In genomic region chr19:56225039-56225438, GRCm38 (mm10) we compare ENCODE assay signal across 27 mouse cellular contexts.
DNase-seq lines count a peak whose midpoint lies in the region; ATAC-seq and TF ChIP-seq lines count a peak whose summit lies in the region.
"Had no signal": no experiment of that assay in that cellular context is flagged by ENCODE, and none has a peak within 500 bp of the region (broad histone marks: within the 10 kb centered on the region; RNA-seq: fewer than 3 reads in every experiment).

No protein-coding gene starts in this region.

- no peak overlapping the region for H3K4me3 ChIP-seq in hindbrain, embryonic 10.5 days
- H3K4me3 ChIP-seq in hindbrain, postnatal 0 days (ENCODE audit: low read length) = no peak overlapping the region
- H3K4me3 ChIP-seq in lung, embryonic 14.5 days (ENCODE audit: low read depth, low read length) = no peak overlapping the region
- H3K4me3 ChIP-seq: embryonic facial prominence, embryonic 15.5 days; forebrain, embryonic 12.5 days; layer of hippocampus, adult 2 months; left cerebral cortex, adult 2 months; megakaryocyte, embryonic 14.5 days had no signal

- H3K36me3 ChIP-seq in hindbrain, embryonic 10.5 days = no peaks in the 10 kb centered on the region
- H3K36me3 ChIP-seq in hindbrain, postnatal 0 days (ENCODE audit: insufficient read depth, low read length) = no peaks in the 10 kb centered on the region
- H3K36me3 ChIP-seq in lung, embryonic 14.5 days (ENCODE audit: insufficient read depth) = no peaks in the 10 kb centered on the region
- H3K36me3 ChIP-seq: embryonic facial prominence, embryonic 15.5 days; forebrain, embryonic 12.5 days had no signal

- no peaks in the 10 kb centered on the region for H3K9me3 ChIP-seq in hindbrain, embryonic 10.5 days
- H3K9me3 ChIP-seq in hindbrain, postnatal 0 days (ENCODE audit: low read length) = no peaks in the 10 kb centered on the region
- H3K9me3 ChIP-seq in lung, embryonic 14.5 days (ENCODE audit: low read depth, low read length) = no peaks in the 10 kb centered on the region
- H3K9me3 ChIP-seq: embryonic facial prominence, embryonic 15.5 days; forebrain, embryonic 12.5 days; megakaryocyte, embryonic 14.5 days had no signal

- 62% methylated on average over 7 of the region's 7 CpGs for WGBS in hindbrain, embryonic 10.5 days
- 42% methylated on average over 7 of the region's 7 CpGs for WGBS in hindbrain, postnatal 0 days
- WGBS in lung, embryonic 14.5 days = 19% methylated on average over 7 of the region's 7 CpGs

- H3K9ac ChIP-seq in hindbrain, postnatal 0 days (replicated peaks; ENCODE audit: low read length) = no peak overlapping the region
- H3K9ac ChIP-seq in lung, embryonic 14.5 days = no peak overlapping the region
- H3K9ac ChIP-seq: embryonic facial prominence, embryonic 15.5 days; forebrain, embryonic 12.5 days; forebrain, postnatal 0 days; liver, embryonic 14.5 days had no signal

- H3K27ac ChIP-seq in hindbrain, embryonic 10.5 days = peak overlapping the region; percentile 50
- H3K27ac ChIP-seq in hindbrain, postnatal 0 days = no peak overlapping the region
- H3K27ac ChIP-seq in lung, embryonic 14.5 days (ENCODE audit: low read depth) = no peak overlapping the region
- H3K27ac ChIP-seq: embryonic facial prominence, embryonic 15.5 days; forebrain, embryonic 12.5 days; layer of hippocampus, adult 2 months; left cerebral cortex, adult 2 months; liver, embryonic 14.5 days had no signal

- H3K27me3 ChIP-seq in hindbrain, embryonic 10.5 days (ENCODE audit: insufficient read depth, poor library complexity, severe bottlenecking) = peaks cover 4% of the 10 kb centered on the region; the same call in 1 of the 2 replicates
- H3K27me3 ChIP-seq in hindbrain, postnatal 0 days (ENCODE audit: insufficient read depth, low read length) = no peaks in the 10 kb centered on the region
- no peaks in the 10 kb centered on the region for H3K27me3 ChIP-seq in lung, embryonic 14.5 days (ENCODE audit: insufficient read depth, low read length)
- H3K27me3 ChIP-seq: embryonic facial prominence, embryonic 15.5 days had no signal

- no peak for ATAC-seq in hindbrain, postnatal 0 days
- no peak for ATAC-seq in lung, embryonic 14.5 days (ENCODE audit: insufficient read depth)
- ATAC-seq in granulocyte monocyte progenitor cell, adult 5-6 weeks (replicated peaks; ENCODE audit: poor library complexity, severe bottlenecking) = peak; percentile 74
- ATAC-seq in megakaryocyte, adult 5-6 weeks (ENCODE audit: poor library complexity, severe bottlenecking) = peak; percentile 75
- ATAC-seq: forebrain, postnatal 0 days; intestine, embryonic 16.5 days; midbrain, embryonic 16.5 days had no signal

- H3K4me2 ChIP-seq in hindbrain, postnatal 0 days (ENCODE audit: low read depth, low read length) = no peak overlapping the region
- peak overlapping the region; percentile 7; the same call in 1 of the 2 replicates for H3K4me2 ChIP-seq in lung, embryonic 14.5 days
- H3K4me2 ChIP-seq: embryonic facial prominence, embryonic 15.5 days; forebrain, embryonic 12.5 days; heart, embryonic 11.5 days had no signal

- TF ChIP-seq CTCF in hindbrain, postnatal 0 days (IDR thresholded peaks at IDR 0.05; ENCODE audit: low read depth) = no peak
- no peak for TF ChIP-seq CTCF in lung, embryonic 14.5 days (IDR thresholded peaks at IDR 0.05; ENCODE audit: low read depth)

- DNase-seq in hindbrain, embryonic 10.5 days (ENCODE audit: low spot score) = no peak
- DNase-seq in hindbrain, postnatal 0 days (ENCODE audit: low spot score) = no peak
- DNase-seq in lung, embryonic 14.5 days = no peak
- no peak for DNase-seq in lung, postnatal 10 days
- DNase-seq in adrenal gland, adult (ENCODE audit: inconsistent age in 2 of 2, low spot score in 1 of 2) = no peak
- DNase-seq: adrenal gland, postnatal 10 days; cerebellum, adult 11 months; cerebellum, adult 9-10 months; cerebellum, postnatal 36 days; forebrain, postnatal 0 days; heart, postnatal 36 days; kidney, adult 8-10 months; kidney, postnatal 36 days; liver; lung, adult 2 months; thymus, postnatal 4 days had no signal

- H3K4me1 ChIP-seq in hindbrain, embryonic 10.5 days (replicated peaks) = peaks cover 31% of the 10 kb centered on the region
- H3K4me1 ChIP-seq in hindbrain, postnatal 0 days (ENCODE audit: insufficient read depth, low read length) = no peaks in the 10 kb centered on the region
- no peaks in the 10 kb centered on the region; the same call in 1 of the 2 replicates for H3K4me1 ChIP-seq in lung, embryonic 14.5 days (ENCODE audit: insufficient read depth)
- H3K4me1 ChIP-seq: megakaryocyte, embryonic 14.5 days had no signal

Comparison
In these comparisons a context has a peak if more than half of its experiments do, and no peak if none do; other contexts are left out.
1. ATAC-seq: peak in granulocyte monocyte progenitor cell, adult 5-6 weeks (single experiment) and megakaryocyte, adult 5-6 weeks (single experiment); none in hindbrain, postnatal 0 days (single experiment) and lung, embryonic 14.5 days (single experiment).